Mouse (Mus musculus): ENCODE results near the gene Cltb. TPM values are rescaled to one million over a fixed set of nuclear protein-coding genes. Genes with fewer than 3 reads are reported as not detected.
A peak's percentile ranks its signal among the peaks of the same experiment; 100 is the strongest.

Cltb gene
- 32.2 and 34.1 TPM in 2 replicates for polyA plus RNA-seq (2014; fragmentation: Nextera tagmentation; extraction: Ambion mirVana)

DNA sequence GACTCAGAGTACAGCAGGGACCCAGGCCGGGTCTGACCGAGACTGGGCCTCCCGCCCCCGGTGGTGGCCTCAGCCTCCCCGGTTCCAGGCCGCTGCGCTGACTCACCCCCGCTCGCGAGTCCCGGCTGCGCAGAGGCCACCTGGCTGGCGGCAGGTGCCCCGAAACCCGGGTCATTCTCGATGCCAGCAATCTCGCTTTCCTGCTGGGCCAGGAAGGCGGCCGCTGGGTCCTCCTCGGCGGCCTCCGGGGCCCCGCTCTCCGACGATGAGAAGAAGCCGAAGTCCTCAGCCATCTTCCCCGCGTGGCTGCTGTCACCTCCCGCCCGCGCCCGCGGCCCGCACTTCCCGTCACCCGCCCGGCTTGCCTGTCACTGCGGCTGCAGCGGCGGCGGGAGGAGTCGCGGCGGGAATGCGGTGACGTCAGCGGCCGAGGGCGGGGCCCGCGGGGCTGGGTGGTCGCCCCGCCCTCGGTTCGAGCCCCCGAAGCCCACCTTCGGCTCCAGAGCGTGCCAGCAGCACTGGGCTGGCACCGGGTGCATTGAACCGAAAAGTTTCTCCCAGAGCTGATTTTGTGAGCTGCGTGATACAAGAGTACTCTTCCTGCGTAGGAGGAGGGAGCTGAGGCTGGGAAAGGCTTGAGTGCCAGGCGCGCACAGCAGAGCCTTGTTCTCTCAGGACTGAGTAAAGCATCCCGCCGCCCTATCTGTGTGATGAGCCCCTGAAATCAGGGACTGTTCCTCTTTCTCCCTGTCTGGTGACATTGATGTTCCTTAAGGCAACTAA is at the start of gene Cltb:
TSS of gene Cltb (minus strand) at position 373 of the 783 bp plus-strand sequence.
- under 1% methylated on average over 66 of the region's 66 CpGs for WGBS
- Histone ChIP-seq H3K4me2 (peak within 1 kb of the TSS; percentile 98), H3K27me3 (ENCODE audit: insufficient read depth, low read length) (no peaks in the 10 kb centered on the region), H3K4me1 (ENCODE audit: insufficient read depth) (no peaks in the 10 kb centered on the region), H3K27ac (ENCODE audit: low read depth) (peak within 1 kb of the TSS; percentile 69), H3K9me3 (ENCODE audit: low read depth, low read length) (no peaks in the 10 kb centered on the region), H3K9ac (peak within 1 kb of the TSS; percentile 74), H3K36me3 (ENCODE audit: insufficient read depth) (no peaks in the 10 kb centered on the region), H3K4me3 (ENCODE audit: low read depth, low read length) (peak within 1 kb of the TSS; percentile 73)
- DNase-seq (peak; percentile 92), ATAC-seq (ENCODE audit: insufficient read depth) (peak; percentile 80)
- no peak for TF ChIP-seq CTCF (IDR thresholded peaks at IDR 0.05; ENCODE audit: low read depth)

DNA sequence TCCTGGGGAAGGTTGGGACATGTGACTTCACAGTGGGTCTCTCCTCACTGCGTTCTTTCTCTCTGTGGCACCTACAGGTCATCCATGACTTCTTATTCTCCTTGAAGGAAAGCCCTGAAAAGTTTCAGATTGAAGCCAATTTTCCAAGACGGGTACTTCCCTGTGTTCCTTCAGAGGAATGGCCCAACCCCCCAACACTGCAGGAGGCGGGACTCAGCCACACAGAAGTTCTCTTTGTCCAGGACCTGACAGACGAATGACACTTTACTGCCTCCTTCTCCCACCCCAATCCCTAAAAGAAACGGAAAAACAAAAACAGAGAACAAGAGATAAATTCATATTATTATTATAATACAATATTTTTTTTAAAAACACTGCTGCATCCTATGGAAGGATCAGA is 49.7 kb upstream of the Cltb start:
- ATAC-seq (ENCODE audit: insufficient read depth) (no peak), DNase-seq (no peak)
- Histone ChIP-seq H3K4me3 (ENCODE audit: low read depth, low read length) (no peak overlapping the region), H3K27ac (ENCODE audit: low read depth) (no peak overlapping the region), H3K4me1 (ENCODE audit: insufficient read depth) (no peaks in the 10 kb centered on the region), H3K36me3 (ENCODE audit: insufficient read depth) (peaks cover 81% of the 10 kb centered on the region), H3K9ac (no peak overlapping the region), H3K27me3 (ENCODE audit: insufficient read depth, low read length) (no peaks in the 10 kb centered on the region), H3K4me2 (no peak overlapping the region), H3K9me3 (ENCODE audit: low read depth, low read length) (no peaks in the 10 kb centered on the region)
- no peak for TF ChIP-seq CTCF (IDR thresholded peaks at IDR 0.05; ENCODE audit: low read depth)
- 56% methylated on average over 5 of the region's 5 CpGs for WGBS

DNA sequence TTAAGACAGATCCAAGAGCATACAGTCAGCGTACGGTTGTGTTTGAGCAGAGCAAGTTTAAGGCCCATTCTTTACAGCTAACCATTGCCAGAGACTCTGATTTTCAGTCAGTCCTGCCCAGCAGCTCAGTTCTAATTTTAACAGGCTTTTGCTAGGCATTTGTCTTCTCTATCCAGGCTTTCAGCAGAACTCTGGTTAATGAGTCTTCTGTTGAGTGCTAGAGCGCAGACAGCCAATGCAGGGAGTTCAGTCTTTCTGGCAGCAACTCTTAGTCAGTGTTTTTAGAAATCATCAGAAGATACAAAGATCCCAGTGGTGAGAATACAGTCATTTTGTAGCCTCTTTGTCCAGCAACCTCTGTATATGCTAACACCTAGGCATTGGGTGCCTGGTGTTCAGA is 39.3 kb upstream of the Cltb start:
- Histone ChIP-seq H3K27me3 (ENCODE audit: insufficient read depth, low read length) (no peaks in the 10 kb centered on the region), H3K36me3 (ENCODE audit: insufficient read depth) (peaks cover 98% of the 10 kb centered on the region), H3K4me3 (ENCODE audit: low read depth, low read length) (no peak overlapping the region), H3K4me2 (no peak overlapping the region), H3K4me1 (ENCODE audit: insufficient read depth) (no peaks in the 10 kb centered on the region), H3K9me3 (ENCODE audit: low read depth, low read length) (no peaks in the 10 kb centered on the region), H3K27ac (ENCODE audit: low read depth) (no peak overlapping the region), H3K9ac (no peak overlapping the region)
- ATAC-seq (ENCODE audit: insufficient read depth) = no peak
- no peak for TF ChIP-seq CTCF (IDR thresholded peaks at IDR 0.05; ENCODE audit: low read depth)
- 96% methylated on average over 3 of the region's 3 CpGs for WGBS
- DNase-seq = no peak

DNA sequence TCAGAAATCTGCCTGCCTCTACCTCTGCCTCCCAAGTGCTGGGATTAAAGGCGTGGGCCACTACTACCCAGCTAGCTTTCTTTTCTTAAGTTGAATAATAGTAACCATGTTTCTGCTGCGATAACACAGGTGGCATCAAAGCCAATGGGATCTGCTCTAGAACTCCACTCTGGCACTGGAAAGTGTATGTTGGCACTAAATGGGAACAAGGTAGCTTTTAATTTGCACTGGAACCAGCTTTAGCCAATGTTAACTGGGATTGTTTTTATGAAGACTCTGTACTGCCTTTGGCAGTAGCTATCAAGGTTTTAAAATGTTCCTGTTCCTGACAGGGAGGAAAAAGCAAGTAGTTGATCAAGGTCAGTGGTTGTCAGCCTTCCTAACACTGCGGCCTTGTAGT is 23.9 kb upstream of the Cltb start:
- no peaks in the 10 kb centered on the region for H3K9me3 ChIP-seq (ENCODE audit: low read depth, low read length)
- H3K9ac ChIP-seq = no peak overlapping the region
- no peak overlapping the region for H3K4me2 ChIP-seq
- no peak for ATAC-seq (ENCODE audit: insufficient read depth)
- H3K27me3 ChIP-seq (ENCODE audit: insufficient read depth, low read length) = no peaks in the 10 kb centered on the region
- no peak for TF ChIP-seq CTCF (IDR thresholded peaks at IDR 0.05; ENCODE audit: low read depth)
- no peak overlapping the region for H3K27ac ChIP-seq (ENCODE audit: low read depth)
- H3K4me3 ChIP-seq (ENCODE audit: low read depth, low read length) = no peak overlapping the region
- no peaks in the 10 kb centered on the region for H3K4me1 ChIP-seq (ENCODE audit: insufficient read depth)
- H3K36me3 ChIP-seq (ENCODE audit: insufficient read depth) = peaks cover 32% of the 10 kb centered on the region
- WGBS = 94% methylated on average over 3 of the region's 3 CpGs
- no peak for DNase-seq

DNA sequence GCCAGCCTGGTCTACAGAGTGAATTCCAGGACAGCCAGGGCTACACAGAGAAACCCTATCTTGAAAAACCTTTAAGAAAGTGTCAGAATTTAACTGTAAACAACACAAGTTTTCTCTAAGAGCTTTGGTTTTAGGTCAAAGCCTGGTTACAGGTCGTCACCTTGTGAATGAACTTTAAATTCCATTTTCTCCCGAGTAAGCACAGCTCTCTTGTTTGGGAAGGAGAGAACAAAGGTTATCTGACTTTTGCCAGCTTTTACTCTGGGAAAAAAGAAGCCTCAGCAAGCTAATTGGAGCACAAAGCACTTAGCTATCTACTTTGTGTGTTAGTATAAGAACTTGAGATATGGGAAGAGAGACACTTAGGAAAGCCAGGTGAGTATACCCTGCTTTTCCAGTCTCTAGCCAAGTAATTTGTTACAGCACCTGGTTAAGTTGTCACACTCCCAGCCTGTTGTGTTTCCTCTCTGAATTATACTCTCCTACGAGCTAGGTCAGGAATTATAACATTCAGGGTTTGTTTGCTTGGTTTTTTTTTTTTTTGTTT is 21.7 kb upstream of the Cltb start:
- no peak for ATAC-seq (ENCODE audit: insufficient read depth)
- no peaks in the 10 kb centered on the region for H3K9me3 ChIP-seq (ENCODE audit: low read depth, low read length)
- no peak for TF ChIP-seq CTCF (IDR thresholded peaks at IDR 0.05; ENCODE audit: low read depth)
- no peak overlapping the region for H3K9ac ChIP-seq
- H3K27me3 ChIP-seq (ENCODE audit: insufficient read depth, low read length) = no peaks in the 10 kb centered on the region
- WGBS = 40% methylated on average over 3 of the region's 3 CpGs
- H3K27ac ChIP-seq (ENCODE audit: low read depth) = peak overlapping the region; percentile 12; the same call in 1 of the 2 replicates
- no peak overlapping the region for H3K4me3 ChIP-seq (ENCODE audit: low read depth, low read length)
- no peaks in the 10 kb centered on the region for H3K4me1 ChIP-seq (ENCODE audit: insufficient read depth)
- peak; percentile 3 for DNase-seq
- no peak overlapping the region for H3K4me2 ChIP-seq
- H3K36me3 ChIP-seq (ENCODE audit: insufficient read depth) = peaks cover 17% of the 10 kb centered on the region; the same call in 1 of the 2 replicates

DNA sequence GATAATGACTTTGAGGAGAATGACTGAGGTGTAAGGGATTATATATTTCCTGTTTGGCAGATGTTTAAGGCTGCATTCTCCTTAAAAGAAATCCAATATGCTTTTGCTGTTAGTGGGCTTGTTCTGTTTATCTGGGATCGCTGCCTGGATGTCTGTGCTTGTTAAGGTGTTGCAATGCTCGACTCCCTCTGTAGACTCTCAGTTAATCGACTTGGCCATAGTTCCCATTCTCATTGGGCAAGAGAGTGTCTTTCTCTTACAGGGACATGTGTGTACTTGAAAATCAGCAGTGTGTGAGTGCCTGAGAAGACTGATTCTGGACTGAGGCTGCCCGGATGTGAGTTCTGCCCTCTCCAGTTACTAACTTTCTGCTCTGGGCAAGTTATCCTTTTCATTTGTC is 18.0 kb upstream of the Cltb start:
- Histone ChIP-seq H3K27me3 (ENCODE audit: insufficient read depth, low read length) (no peaks in the 10 kb centered on the region), H3K4me2 (no peak overlapping the region), H3K36me3 (ENCODE audit: insufficient read depth) (0 out of 2 replicates have a peak, but pooled peaks cover 7% of the 10 kb centered on the region), H3K9me3 (ENCODE audit: low read depth, low read length) (no peaks in the 10 kb centered on the region), H3K4me1 (ENCODE audit: insufficient read depth) (no peaks in the 10 kb centered on the region), H3K27ac (ENCODE audit: low read depth) (no peak overlapping the region), H3K4me3 (ENCODE audit: low read depth, low read length) (no peak overlapping the region), H3K9ac (no peak overlapping the region)
- WGBS = 74% methylated on average over 4 of the region's 4 CpGs
- ATAC-seq (ENCODE audit: insufficient read depth) (no peak), DNase-seq (no peak)
- no peak for TF ChIP-seq CTCF (IDR thresholded peaks at IDR 0.05; ENCODE audit: low read depth)

DNA sequence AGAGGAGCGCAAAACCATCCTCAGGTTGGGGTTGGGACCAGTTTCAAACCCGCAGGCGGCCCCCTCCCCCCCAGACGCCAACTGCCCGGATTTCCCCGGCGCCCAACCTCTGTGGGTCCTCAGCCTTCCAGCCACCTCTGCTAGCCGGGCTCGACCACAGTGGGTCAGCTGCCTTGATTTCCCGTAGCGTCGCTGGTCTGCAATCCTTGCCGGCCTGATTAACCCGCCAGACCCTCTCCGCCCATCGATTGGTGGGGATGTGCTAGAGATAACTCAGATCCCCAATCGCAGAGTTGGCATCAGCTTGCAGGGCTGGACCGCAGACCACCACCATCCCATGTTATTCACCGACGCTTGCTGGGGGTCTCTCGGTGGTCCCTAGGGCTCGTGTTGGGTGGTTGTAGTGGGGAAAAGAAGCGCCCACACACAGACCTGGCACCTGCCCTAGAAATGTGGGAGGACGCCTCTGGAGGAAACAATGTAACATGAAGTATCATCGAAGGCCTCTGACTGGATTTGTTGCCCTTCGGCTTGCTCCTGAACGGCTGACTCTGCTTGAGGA is 10.9 kb upstream of the Cltb start:
- no peaks in the 10 kb centered on the region for H3K27me3 ChIP-seq (ENCODE audit: insufficient read depth, low read length)
- no peak for TF ChIP-seq CTCF (IDR thresholded peaks at IDR 0.05; ENCODE audit: low read depth)
- WGBS = 1% methylated on average over 27 of the region's 27 CpGs
- ATAC-seq (ENCODE audit: insufficient read depth) (peak; percentile 67), DNase-seq (peak; percentile 24)
- H3K27ac ChIP-seq (ENCODE audit: low read depth) = peak overlapping the region; percentile 88
- peak overlapping the region; percentile 94 for H3K9ac ChIP-seq
- peak overlapping the region; percentile 97 for H3K4me3 ChIP-seq (ENCODE audit: low read depth, low read length)
- H3K9me3 ChIP-seq (ENCODE audit: low read depth, low read length) = no peaks in the 10 kb centered on the region
- H3K36me3 ChIP-seq (ENCODE audit: insufficient read depth) = peaks cover 3% of the 10 kb centered on the region; the same call in 1 of the 2 replicates
- peak overlapping the region; percentile 90 for H3K4me2 ChIP-seq
- 0 out of 2 replicates have a peak, but pooled peaks cover 3% of the 10 kb centered on the region for H3K4me1 ChIP-seq (ENCODE audit: insufficient read depth)

Data from lung, embryonic 14.5 days (tissue).